Mouse (Mus musculus) liver, embryonic 16.5 days (tissue): ENCODE measurements around the gene Slc24a3. TPM values are rescaled to one million over a fixed set of nuclear protein-coding genes. Genes with fewer than 3 reads are reported as not detected.
A peak's percentile ranks its signal among the peaks of the same experiment; 100 is the strongest.

Experiments used
- ATAC-seq: fragments of 200-750 bp; cut with Nextera tagmentation; 2 replicates; pipeline ENCODE4 v1.8.0; 2017; ENCODE audit warnings: low read depth, mild to moderate bottlenecking, moderate number of reproducible peaks, moderate library complexity
- H3K27ac ChIP-seq: fragments of 300-500 bp; sonication (generic); 2 replicates; pipeline ENCODE4 v1.5.1; 2014; ENCODE audit warnings: mild to moderate bottlenecking, low read length
- H3K27me3 ChIP-seq: fragments of 300-500 bp; sonication (generic); 2 replicates; pipeline ENCODE4 v1.6.1; 2014; ENCODE audit warnings: low read depth, low read length, mixed read lengths; ENCODE audit not compliant: control insufficient read depth, insufficient read depth
- H3K36me3 ChIP-seq: fragments of 300-500 bp; sonication (generic); 2 replicates; pipeline ENCODE4 v1.6.1; 2014; ENCODE audit warnings: mild to moderate bottlenecking; ENCODE audit not compliant: control insufficient read depth, insufficient read depth
- H3K4me1 ChIP-seq: fragments of 300-500 bp; sonication (generic); 2 replicates; pipeline ENCODE4 v1.6.1; 2014; ENCODE audit warnings: low read depth, low read length, mixed read lengths; ENCODE audit not compliant: control insufficient read depth
- H3K4me2 ChIP-seq: fragments of 300-500 bp; sonication (generic); 2 replicates; pipeline ENCODE4 v1.6.1; 2014; ENCODE audit warnings: low read depth, low read length, mixed read lengths
- H3K4me3 ChIP-seq: fragments of 300-500 bp; sonication (generic); 2 replicates; pipeline ENCODE4 v1.5.1; 2014; ENCODE audit warnings: low read depth, mild to moderate bottlenecking, low read length
- H3K9ac ChIP-seq: fragments of 300-500 bp; sonication (generic); 2 replicates; pipeline ENCODE4 v1.6.1; 2014; ENCODE audit warnings: low read depth, low read length
- H3K9me3 ChIP-seq: fragments of 300-500 bp; sonication (generic); replicated peaks from 2 replicates; pipeline ENCODE4 v1.6.1; 2016; ENCODE audit warnings: low read length; ENCODE audit not compliant: control insufficient read depth
- WGBS: fragments of 180-500 bp; shearing (Covaris S2); extraction: QIAGEN DNeasy Blood & Tissue Kit; methylation state at CpG from one replicate; pipeline ENCODE4 v1.1.7; 2014; ENCODE audit not compliant: insufficient replicate concordance; 5-methylcytosine and 5-hydroxymethylcytosine counted together
- polyA plus RNA-seq: library from polyadenylated mRNA; unstranded; fragments of >200 nt; fragmentation: Nextera tagmentation; extraction: Ambion mirVana; gene quantifications from 2 replicates; pipeline ENCODE4 v1.2.1, GENCODE M21; 2015

Gene Slc24a3
- polyA plus RNA-seq, 1 experiment from 2014 or later, result 0.40 TPM

GRCm38 (mm10) chr2:145164086-145164485 is 3.5 kb upstream of the Slc24a3 start:
- no peak overlapping the region for H3K27ac ChIP-seq
- H3K36me3 ChIP-seq, result no peaks in the 10 kb centered on the region
- no peak overlapping the region for H3K4me3 ChIP-seq
- H3K4me1 ChIP-seq, result no peaks in the 10 kb centered on the region; the same call in 1 of the 2 replicates
- 57% methylated on average over 5 of the region's 5 CpGs for WGBS
- peaks cover 19% of the 10 kb centered on the region for H3K27me3 ChIP-seq
- no peaks in the 10 kb centered on the region for H3K9me3 ChIP-seq
- H3K9ac ChIP-seq, result no peak overlapping the region
- ATAC-seq, result no peak
- H3K4me2 ChIP-seq, result no peak overlapping the region

GRCm38 (mm10) chr2:145164562-145164961 is 3.0 kb upstream of the Slc24a3 start:
- WGBS, result 25% methylated on average over 4 of the region's 4 CpGs
- Histone ChIP-seq H3K9ac (no peak overlapping the region), H3K27ac (no peak overlapping the region), H3K4me3 (no peak overlapping the region), H3K4me2 (no peak overlapping the region), H3K27me3 (peaks cover 19% of the 10 kb centered on the region), H3K36me3 (no peaks in the 10 kb centered on the region), H3K4me1 (no peaks in the 10 kb centered on the region; the same call in 1 of the 2 replicates), H3K9me3 (no peaks in the 10 kb centered on the region)
- ATAC-seq, result no peak

GRCm38 (mm10) chr2:145165076-145165475 is 2.5 kb upstream of the Slc24a3 start:
- no peak overlapping the region for H3K27ac ChIP-seq
- H3K4me1 ChIP-seq, result no peaks in the 10 kb centered on the region; the same call in 1 of the 2 replicates
- H3K9ac ChIP-seq, result no peak overlapping the region
- ATAC-seq, result no peak
- 63% methylated on average over 3 of the region's 3 CpGs for WGBS
- no peaks in the 10 kb centered on the region for H3K36me3 ChIP-seq
- no peak overlapping the region for H3K4me2 ChIP-seq
- peaks cover 19% of the 10 kb centered on the region for H3K27me3 ChIP-seq
- no peak overlapping the region for H3K4me3 ChIP-seq
- no peaks in the 10 kb centered on the region for H3K9me3 ChIP-seq

GRCm38 (mm10) chr2:145165854-145166253 is 1.7 kb upstream of the Slc24a3 start:
- no peaks in the 10 kb centered on the region; the same call in 1 of the 2 replicates for H3K4me1 ChIP-seq
- no peak overlapping the region for H3K4me3 ChIP-seq
- H3K27me3 ChIP-seq, result peaks cover 19% of the 10 kb centered on the region
- no peaks in the 10 kb centered on the region for H3K36me3 ChIP-seq
- no peak for ATAC-seq
- H3K9me3 ChIP-seq, result no peaks in the 10 kb centered on the region
- WGBS, result 40% methylated on average over 6 of the region's 6 CpGs
- H3K27ac ChIP-seq, result no peak overlapping the region
- no peak overlapping the region for H3K4me2 ChIP-seq
- H3K9ac ChIP-seq, result no peak overlapping the region

GRCm38 (mm10) chr2:145167051-145167663 is 397 bp upstream of the Slc24a3 start:
- Histone ChIP-seq H3K27me3 (peaks cover 19% of the 10 kb centered on the region), H3K9ac (peak overlapping the region; percentile 37; the same call in 1 of the 2 replicates), H3K36me3 (no peaks in the 10 kb centered on the region), H3K4me3 (peak overlapping the region; percentile 64), H3K4me1 (no peaks in the 10 kb centered on the region; the same call in 1 of the 2 replicates), H3K4me2 (peak overlapping the region; percentile 88), H3K27ac (no peak overlapping the region), H3K9me3 (no peaks in the 10 kb centered on the region)
- under 1% methylated on average over 33 of the region's 38 CpGs for WGBS
- ATAC-seq, result peak; percentile 42; the same call in 1 of the 2 replicates

GRCm38 (mm10) chr2:145168405-145168971 is 934 bp downstream of the Slc24a3 start:
- Histone ChIP-seq H3K4me2 (peak overlapping the region; percentile 88), H3K9me3 (no peaks in the 10 kb centered on the region), H3K9ac (peak overlapping the region; percentile 51), H3K4me3 (peak overlapping the region; percentile 64), H3K27ac (no peak overlapping the region), H3K4me1 (no peaks in the 10 kb centered on the region; the same call in 1 of the 2 replicates), H3K27me3 (peaks cover 19% of the 10 kb centered on the region), H3K36me3 (no peaks in the 10 kb centered on the region)
- ATAC-seq, result no peak
- 4% methylated on average over 10 of the region's 10 CpGs for WGBS

- Histone ChIP-seq H3K4me1 (no peaks in the 10 kb centered on the region; the same call in 1 of the 2 replicates), H3K27me3 (peaks cover 4% of the 10 kb centered on the region), H3K9me3 (no peaks in the 10 kb centered on the region), H3K9ac (no peak overlapping the region), H3K4me3 (no peak overlapping the region), H3K36me3 (no peaks in the 10 kb centered on the region), H3K4me2 (no peak overlapping the region), H3K27ac (no peak overlapping the region)
- WGBS, result 55% methylated on average over 4 of the region's 4 CpGs
- ATAC-seq, result no peak
Measured at GRCm38 (mm10) chr2:145172978-145173655, 5.6 kb downstream of the Slc24a3 start.

GRCm38 (mm10) chr2:145175036-145175435 is 7.5 kb downstream of the Slc24a3 start:
- H3K9ac ChIP-seq, result no peak overlapping the region
- no peaks in the 10 kb centered on the region for H3K4me1 ChIP-seq
- 72% methylated on average over 7 of the region's 7 CpGs for WGBS
- no peaks in the 10 kb centered on the region for H3K36me3 ChIP-seq
- H3K27me3 ChIP-seq, result no peaks in the 10 kb centered on the region
- no peak overlapping the region for H3K27ac ChIP-seq
- no peak for ATAC-seq
- H3K9me3 ChIP-seq, result no peaks in the 10 kb centered on the region
- H3K4me2 ChIP-seq, result no peak overlapping the region
- no peak overlapping the region for H3K4me3 ChIP-seq

- H3K27me3 ChIP-seq, result no peaks in the 10 kb centered on the region
- H3K4me3 ChIP-seq, result no peak overlapping the region
- H3K27ac ChIP-seq, result no peak overlapping the region
- H3K9ac ChIP-seq, result no peak overlapping the region
- no peak overlapping the region for H3K4me2 ChIP-seq
- no peak for ATAC-seq
- H3K9me3 ChIP-seq, result no peaks in the 10 kb centered on the region
- no peaks in the 10 kb centered on the region for H3K36me3 ChIP-seq
- no peaks in the 10 kb centered on the region for H3K4me1 ChIP-seq
- 73% methylated on average over 8 of the region's 8 CpGs for WGBS
Measured at GRCm38 (mm10) chr2:145182410-145182809, 14.9 kb downstream of the Slc24a3 start.
